Mouse (Mus musculus): ENCODE measurements at regions not wholly inside any gene's neighbourhood (a gene's known extent, or its start where the extent isn't known, plus 50 kb on each side); places are given as distances from the start of the nearest gene placed in this dataset.

DNA sequence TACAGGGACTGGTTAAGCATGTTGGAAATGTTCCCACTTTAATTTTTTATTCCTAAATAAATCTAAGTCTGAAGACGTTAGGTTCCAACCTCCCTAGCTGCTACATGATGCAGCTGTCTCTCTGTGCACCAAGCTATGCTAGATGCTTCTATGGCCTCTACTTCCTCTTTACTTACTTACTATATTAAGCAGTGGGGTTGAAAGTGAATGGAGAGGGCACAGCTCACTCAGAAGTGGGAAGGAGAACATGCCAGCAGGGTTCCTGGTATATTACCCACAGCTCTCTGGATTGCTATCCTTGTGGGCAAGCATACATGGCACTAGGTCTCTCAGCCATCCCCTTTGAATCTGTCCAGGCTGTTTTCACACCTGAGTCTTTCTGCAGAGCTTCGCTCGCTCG is 61.4 kb upstream of the Nabp1 start:
- no peak for TF ChIP-seq POLR2A (IDR thresholded peaks at IDR 0.05; ENCODE audit: extremely low read depth, insufficient read depth, low read length)
- no peak for TF ChIP-seq CTCF (IDR thresholded peaks at IDR 0.05; ENCODE audit: extremely low read depth, insufficient read depth, low read length)

All from cortical plate, adult 2 months (tissue).